Comparison of ENCODE assay signal across 41 mouse cellular contexts in the genomic region with DNA sequence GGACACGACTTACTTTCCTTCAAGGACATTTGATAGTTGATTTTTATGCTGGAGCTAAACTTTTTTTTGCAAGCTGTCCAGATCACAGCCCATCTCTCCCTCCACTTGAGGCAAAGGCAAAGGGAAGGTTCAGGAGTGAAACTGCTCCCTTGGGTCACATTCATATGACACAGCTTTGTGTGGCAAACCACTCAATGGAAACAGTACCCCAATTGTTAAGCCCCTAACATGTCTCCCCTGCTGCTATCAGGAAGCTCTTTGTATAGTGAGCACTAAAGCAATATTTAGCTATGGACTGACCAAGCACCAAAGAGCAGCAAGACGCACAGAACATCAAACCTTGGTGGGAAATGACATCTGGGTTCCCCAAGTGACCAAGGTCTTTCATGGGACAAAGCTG. TPM values are rescaled to one million over a fixed set of nuclear protein-coding genes. Genes with fewer than 3 reads are reported as not detected.
DNase-seq lines count a peak whose midpoint lies in the region; ATAC-seq and TF ChIP-seq lines count a peak whose summit lies in the region.
"Had no signal": no experiment of that assay in that cellular context is flagged by ENCODE, and none has a peak within 500 bp of the region (broad histone marks: within the 10 kb centered on the region; RNA-seq: fewer than 3 reads in every experiment).

No protein-coding gene starts in this region.

- no peaks in the 10 kb centered on the region for H3K27me3 ChIP-seq in hindbrain, embryonic 15.5 days
- no peaks in the 10 kb centered on the region for H3K27me3 ChIP-seq in hindbrain, embryonic 11.5 days (ENCODE audit: control insufficient read depth, insufficient read depth, low read length)
- no peaks in the 10 kb centered on the region for H3K27me3 ChIP-seq in midbrain, postnatal 0 days (ENCODE audit: insufficient read depth, low read length)
- no peaks in the 10 kb centered on the region for H3K27me3 ChIP-seq in midbrain, embryonic 15.5 days (replicated peaks)
- no peaks in the 10 kb centered on the region for H3K27me3 ChIP-seq in neural tube, embryonic 15.5 days (replicated peaks)
- H3K27me3 ChIP-seq: embryonic facial prominence, embryonic 15.5 days; forebrain, embryonic 12.5 days; heart, embryonic 13.5 days; kidney, embryonic 15.5 days; limb, embryonic 15.5 days; liver, embryonic 13.5 days; megakaryocyte, embryonic 14.5 days had no signal

- H3K9me3 ChIP-seq in hindbrain, embryonic 15.5 days: no peaks in the 10 kb centered on the region
- H3K9me3 ChIP-seq in hindbrain, embryonic 11.5 days (ENCODE audit: control insufficient read depth, low read length): no peaks in the 10 kb centered on the region
- H3K9me3 ChIP-seq in midbrain, postnatal 0 days (ENCODE audit: low read length): no peaks in the 10 kb centered on the region
- no peaks in the 10 kb centered on the region for H3K9me3 ChIP-seq in midbrain, embryonic 15.5 days
- no peaks in the 10 kb centered on the region for H3K9me3 ChIP-seq in neural tube, embryonic 15.5 days (replicated peaks)
- H3K9me3 ChIP-seq: embryonic facial prominence, embryonic 10.5 days; embryonic facial prominence, embryonic 15.5 days; forebrain, embryonic 12.5 days; G1E; heart, embryonic 13.5 days; hindbrain, embryonic 10.5 days; kidney, embryonic 15.5 days; limb, embryonic 15.5 days; liver, embryonic 13.5 days; megakaryocyte, embryonic 14.5 days had no signal

- WGBS in hindbrain, embryonic 15.5 days: 36% methylated on average over 2 of the region's 2 CpGs
- WGBS in hindbrain, embryonic 11.5 days: 57% methylated on average over 2 of the region's 2 CpGs
- 61% methylated on average over 2 of the region's 2 CpGs for WGBS in midbrain, postnatal 0 days
- 60% methylated on average over 2 of the region's 2 CpGs for WGBS in midbrain, embryonic 15.5 days
- WGBS in neural tube, embryonic 15.5 days: 24% methylated on average over 2 of the region's 2 CpGs

- H3K36me3 ChIP-seq in hindbrain, embryonic 15.5 days: no peaks in the 10 kb centered on the region
- no peaks in the 10 kb centered on the region for H3K36me3 ChIP-seq in hindbrain, embryonic 11.5 days (ENCODE audit: control insufficient read depth, insufficient read depth, low read length)
- no peaks in the 10 kb centered on the region for H3K36me3 ChIP-seq in midbrain, postnatal 0 days (ENCODE audit: insufficient read depth, low read length)
- H3K36me3 ChIP-seq in midbrain, embryonic 15.5 days (replicated peaks): no peaks in the 10 kb centered on the region
- no peaks in the 10 kb centered on the region for H3K36me3 ChIP-seq in neural tube, embryonic 15.5 days
- H3K36me3 ChIP-seq: G1E; liver, embryonic 13.5 days had no signal

- TF ChIP-seq CTCF in midbrain, postnatal 0 days (IDR thresholded peaks at IDR 0.05): no peak

- H3K4me3 ChIP-seq in hindbrain, embryonic 15.5 days: no peak overlapping the region
- no peak overlapping the region for H3K4me3 ChIP-seq in hindbrain, embryonic 11.5 days (ENCODE audit: low read depth, low read length)
- H3K4me3 ChIP-seq in midbrain, postnatal 0 days (ENCODE audit: low read depth, low read length): no peak overlapping the region
- no peak overlapping the region for H3K4me3 ChIP-seq in midbrain, embryonic 15.5 days
- H3K4me3 ChIP-seq in neural tube, embryonic 15.5 days (replicated peaks): no peak overlapping the region
- H3K4me3 ChIP-seq: embryonic facial prominence, embryonic 10.5 days; embryonic facial prominence, embryonic 15.5 days; forebrain, embryonic 12.5 days; heart, embryonic 13.5 days; hindbrain, embryonic 10.5 days; kidney, embryonic 15.5 days; limb, embryonic 15.5 days; liver, embryonic 13.5 days; megakaryocyte, embryonic 14.5 days; myocyte had no signal

- no peak overlapping the region for H3K4me2 ChIP-seq in hindbrain, embryonic 15.5 days
- H3K4me2 ChIP-seq in hindbrain, embryonic 11.5 days (replicated peaks; ENCODE audit: low read depth, low read length): no peak overlapping the region
- no peak overlapping the region for H3K4me2 ChIP-seq in midbrain, postnatal 0 days (ENCODE audit: low read depth, low read length, poor library complexity, severe bottlenecking)
- no peak overlapping the region for H3K4me2 ChIP-seq in midbrain, embryonic 15.5 days
- H3K4me2 ChIP-seq in neural tube, embryonic 15.5 days: no peak overlapping the region
- H3K4me2 ChIP-seq: embryonic facial prominence, embryonic 15.5 days; forebrain, embryonic 12.5 days; heart, embryonic 13.5 days; kidney, embryonic 15.5 days; limb, embryonic 15.5 days; liver, embryonic 13.5 days had no signal

- H3K9ac ChIP-seq in hindbrain, embryonic 15.5 days: no peak overlapping the region
- H3K9ac ChIP-seq in hindbrain, embryonic 11.5 days (ENCODE audit: low read depth, low read length): no peak overlapping the region
- H3K9ac ChIP-seq in midbrain, postnatal 0 days (replicated peaks; ENCODE audit: low read length, poor library complexity, severe bottlenecking): no peak overlapping the region
- H3K9ac ChIP-seq in midbrain, embryonic 15.5 days: no peak overlapping the region
- H3K9ac ChIP-seq in neural tube, embryonic 15.5 days (replicated peaks): no peak overlapping the region
- H3K9ac ChIP-seq: embryonic facial prominence, embryonic 15.5 days; forebrain, embryonic 12.5 days; heart, embryonic 13.5 days; kidney, embryonic 15.5 days; limb, embryonic 15.5 days; liver, embryonic 13.5 days had no signal

- peak; percentile 24 for DNase-seq in embryo, embryonic 11 days
- no peak for DNase-seq in embryo, embryonic 10 days (ENCODE audit: low spot score)
- DNase-seq in hindbrain, embryonic 11.5 days (ENCODE audit: low spot score): no peak
- peak; percentile 26 for DNase-seq in midbrain, postnatal 0 days (ENCODE audit: low spot score)
- DNase-seq: adrenal gland, postnatal 10 days; cerebellum, adult 11 months; cerebellum, adult 9-10 months; cerebellum, postnatal 36 days; gastrocnemius, postnatal 25 days; heart, postnatal 10 days; kidney, adult 18-20 months; kidney, postnatal 25 days; liver, embryonic 13.5 days; lung, adult 18-20 months; lung, postnatal 4 days; midbrain, embryonic 14.5 days; right cerebral cortex, adult 18-20 months; spleen, adult 18-20 months; thymus, adult 2 months; thymus, postnatal 4 days had no signal

- 0 out of 2 replicates have a peak, but pooled peaks cover 9% of the 10 kb centered on the region for H3K4me1 ChIP-seq in hindbrain, embryonic 15.5 days (replicated peaks)
- 0 out of 2 replicates have a peak, but pooled peaks cover 2% of the 10 kb centered on the region for H3K4me1 ChIP-seq in hindbrain, embryonic 11.5 days (replicated peaks; ENCODE audit: control insufficient read depth, insufficient read depth, low read length)
- H3K4me1 ChIP-seq in midbrain, postnatal 0 days (ENCODE audit: insufficient read depth, low read length): no peaks in the 10 kb centered on the region
- no peaks in the 10 kb centered on the region for H3K4me1 ChIP-seq in midbrain, embryonic 15.5 days
- H3K4me1 ChIP-seq in neural tube, embryonic 15.5 days: peaks cover 7% of the 10 kb centered on the region; the same call in 1 of the 2 replicates
- H3K4me1 ChIP-seq: embryonic facial prominence, embryonic 15.5 days; liver, embryonic 13.5 days had no signal

- ATAC-seq in hindbrain, embryonic 15.5 days (ENCODE audit: low FRiP score, low read depth): no peak
- ATAC-seq in hindbrain, embryonic 11.5 days (ENCODE audit: low FRiP score): no peak
- no peak for ATAC-seq in midbrain, postnatal 0 days (ENCODE audit: low FRiP score)
- ATAC-seq in midbrain, embryonic 15.5 days (replicated peaks): no peak
- no peak for ATAC-seq in neural tube, embryonic 15.5 days (ENCODE audit: low FRiP score)
- ATAC-seq: lung, postnatal 0 days had no signal

- H3K27ac ChIP-seq in hindbrain, embryonic 15.5 days (replicated peaks): peak overlapping the region; percentile 51
- no peak overlapping the region for H3K27ac ChIP-seq in hindbrain, embryonic 11.5 days (ENCODE audit: low read depth, low read length)
- H3K27ac ChIP-seq in midbrain, postnatal 0 days (ENCODE audit: low read depth, low read length): no peak overlapping the region
- no peak overlapping the region for H3K27ac ChIP-seq in midbrain, embryonic 15.5 days
- H3K27ac ChIP-seq in neural tube, embryonic 15.5 days (replicated peaks): peak overlapping the region; percentile 24; the same call in 1 of the 2 replicates
- H3K27ac ChIP-seq: embryonic facial prominence, embryonic 10.5 days; embryonic facial prominence, embryonic 15.5 days; forebrain, embryonic 12.5 days; heart, embryonic 13.5 days; limb, embryonic 15.5 days; liver, embryonic 13.5 days had no signal

RNA-seq across cellular contexts. Expression of gene Gm17364, which starts 54.7 kb away (rescaled TPM):
- polyA plus RNA-seq in hindbrain, embryonic 15.5 days (2015; fragmentation: Nextera tagmentation; extraction: Ambion mirVana): not detected in 2 replicates
- not detected in 2 replicates for polyA plus RNA-seq in hindbrain, embryonic 11.5 days (2014; fragmentation: Nextera tagmentation; extraction: Ambion mirVana)
- total RNA-seq in midbrain, postnatal 0 days (2014; rRNA removed): not detected in 2 replicates
- polyA plus RNA-seq in midbrain, postnatal 0 days (2015; fragmentation: Nextera tagmentation; extraction: Ambion mirVana): not detected in 2 replicates
- not detected in 2 replicates for polyA plus RNA-seq in midbrain, embryonic 15.5 days (2015; fragmentation: Nextera tagmentation; extraction: Ambion mirVana)
- polyA plus RNA-seq in neural tube, embryonic 15.5 days (2015; fragmentation: Nextera tagmentation; extraction: Ambion mirVana): not detected in 2 replicates
- total RNA-seq: adrenal gland, postnatal 10 days; G1E; gastrocnemius, postnatal 25 days; heart, adult 8-10 months; heart, postnatal 10 days; layer of hippocampus, adult 18-20 months; layer of hippocampus, postnatal 25 days; left cerebral cortex, adult 8-10 months; left cerebral cortex, postnatal 36 days; neutrophil, adult 5-6 weeks had no signal
- polyA plus RNA-seq: embryonic facial prominence, embryonic 10.5 days; embryonic facial prominence, embryonic 15.5 days; forebrain, embryonic 12.5 days; G1E; heart, embryonic 13.5 days; hindbrain, embryonic 10.5 days; intestine, embryonic 14.5 days; kidney, embryonic 15.5 days; limb, embryonic 15.5 days; liver, embryonic 13.5 days; lung, postnatal 0 days; midbrain, embryonic 14.5 days; myocyte; thymus, adult 2 months had no signal

Comparison
In these comparisons a context has a peak if more than half of its experiments do, and no peak if none do; other contexts are left out.
1. DNase-seq: peak in embryo, embryonic 11 days (single experiment) and midbrain, postnatal 0 days (single experiment); none in embryo, embryonic 10 days (single experiment) and hindbrain, embryonic 11.5 days (single experiment).
2. H3K27ac ChIP-seq: peak in hindbrain, embryonic 15.5 days (single experiment) and neural tube, embryonic 15.5 days (single experiment); none in hindbrain, embryonic 11.5 days (single experiment), midbrain, postnatal 0 days (single experiment) and midbrain, embryonic 15.5 days (single experiment).